Comparison of ENCODE assay signal across 1 mouse cellular context in the genomic region with DNA sequence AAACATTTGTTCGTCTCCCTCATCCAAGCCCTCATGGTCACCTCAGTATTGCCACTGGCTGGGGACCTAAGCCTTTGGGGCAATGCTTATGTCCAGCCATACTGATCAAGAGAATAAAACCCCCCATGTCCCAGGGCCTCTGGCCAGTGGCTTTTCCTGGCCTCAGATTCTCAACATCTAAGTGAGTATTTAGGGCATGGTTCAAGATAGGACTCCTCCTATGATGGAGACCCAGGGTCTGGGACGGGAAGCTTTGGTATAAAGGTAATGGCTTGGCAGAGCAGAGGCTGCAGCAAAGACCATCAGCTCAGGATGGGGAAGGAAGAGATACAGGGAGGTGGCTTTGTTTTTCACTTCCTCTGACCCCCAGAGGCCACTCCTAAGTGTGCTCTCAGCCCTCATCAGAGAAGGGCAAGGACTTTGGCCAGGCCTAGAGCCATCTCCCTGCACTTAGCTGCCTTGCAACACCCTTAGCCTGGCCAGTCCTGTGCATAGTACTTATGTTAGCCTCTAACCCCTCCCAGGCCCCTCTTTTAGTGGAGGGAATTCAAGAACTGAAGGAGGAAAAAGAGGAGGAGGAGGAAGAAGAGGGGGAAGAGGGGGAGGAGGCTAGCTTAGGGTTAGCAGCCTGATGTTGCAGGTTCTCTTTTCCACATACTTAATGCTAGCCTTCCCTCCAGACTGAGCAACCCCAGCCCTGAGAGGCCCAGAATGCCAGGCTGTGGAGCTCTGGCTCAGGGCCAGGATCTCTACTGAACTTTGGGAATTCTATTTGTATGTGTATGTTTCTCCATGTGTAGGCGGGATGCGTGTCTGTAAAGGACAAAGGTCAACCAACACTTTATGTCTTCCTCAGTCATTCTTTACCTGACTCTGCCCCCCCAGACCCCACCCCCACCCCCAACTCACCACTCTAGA.
TF ChIP-seq lines count a peak whose summit lies in the region.

No protein-coding gene starts in this region.

TF ChIP-seq in CH12.LX, 34 proteins besides CTCF, POLR2A, EP300 and RAD21 (continued from another document):
- peak; percentile 28; the same call in 1 of the 2 replicates for TF ChIP-seq POLR2AphosphoS2 (IDR thresholded peaks at IDR 0.05; ENCODE audit: low read depth, low read length)
- 0 out of 2 replicates have a peak, but pooled peaks have one; percentile 39 for TF ChIP-seq CHD2 (IDR thresholded peaks at IDR 0.05; ENCODE audit: low read length)
- TF ChIP-seq ETS1 (conservative IDR thresholded peaks at IDR 0.05; ENCODE audit: low read depth, low read length) = no peak
- peak; percentile 48 for TF ChIP-seq IRF4 (IDR thresholded peaks at IDR 0.05; ENCODE audit: low read depth, low read length)
- 0 out of 2 replicates have a peak, but pooled peaks have one; percentile 40 for TF ChIP-seq MAZ (IDR thresholded peaks at IDR 0.05; ENCODE audit: low read depth, low read length)
